8 mouse cellular contexts compared by ENCODE assay signal in the genomic region with DNA sequence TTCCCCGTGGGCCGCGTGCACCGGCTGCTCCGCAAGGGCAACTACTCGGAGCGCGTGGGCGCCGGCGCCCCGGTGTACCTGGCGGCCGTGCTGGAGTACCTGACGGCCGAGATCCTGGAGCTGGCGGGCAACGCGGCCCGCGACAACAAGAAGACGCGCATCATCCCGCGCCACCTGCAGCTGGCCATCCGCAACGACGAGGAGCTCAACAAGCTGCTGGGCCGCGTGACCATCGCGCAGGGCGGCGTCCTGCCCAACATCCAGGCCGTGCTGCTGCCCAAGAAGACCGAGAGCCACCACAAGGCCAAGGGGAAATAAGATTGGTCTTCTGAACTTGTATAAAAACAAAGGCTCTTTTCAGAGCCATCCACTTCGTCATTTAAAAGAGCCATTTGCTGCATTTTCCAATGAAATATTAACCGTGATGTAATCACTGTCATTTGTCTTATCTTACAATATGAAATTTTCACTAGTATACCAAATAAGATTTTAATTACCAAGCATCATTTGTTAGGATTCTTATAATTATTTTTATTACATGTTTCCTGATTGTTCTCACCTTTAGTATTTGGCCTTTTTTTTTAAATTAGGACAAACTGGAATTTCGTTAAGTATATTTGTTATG. TPM values are rescaled to one million over a fixed set of nuclear protein-coding genes. Genes with fewer than 3 reads are reported as not detected.
DNase-seq lines count a peak whose midpoint lies in the region; ATAC-seq and TF ChIP-seq lines count a peak whose summit lies in the region.
"Not testable (repeated sequence)": the region's sequence is repeated elsewhere in the genome, so short reads cannot be mapped to it uniquely, and the experiment has no call there.

No protein-coding gene starts in this region.

- DNase-seq in c-Kit-positive CD71-positive TER-119-positive erythroid progenitor cells, embryonic 14.5 days (ENCODE audit: low spot score), result peak; percentile 60
- not testable (repeated sequence) for DNase-seq in heart, postnatal 0 days (ENCODE audit: low spot score); liver, embryonic 13.5 days; spleen, adult 2 months (ENCODE audit: low read depth in 1 of 2, low spot score in 2 of 2)
- DNase-seq in midbrain, embryonic 14.5 days, result peak; percentile 37

- TF ChIP-seq CTCF in E14TG2a.4 (conservative IDR thresholded peaks at IDR 0.05; ENCODE audit: low read length); heart, postnatal 0 days (IDR thresholded peaks at IDR 0.05; ENCODE audit: low read depth); spleen, adult 2 months (IDR thresholded peaks at IDR 0.05; ENCODE audit: extremely low read depth, insufficient read depth, insufficient read length, insufficient replicate concordance): not testable (repeated sequence)

- not testable (repeated sequence) for TF ChIP-seq POLR2A in spleen, adult 2 months (IDR thresholded peaks at IDR 0.05; ENCODE audit: low read depth, low read length)

- H3K9ac ChIP-seq in forebrain, embryonic 13.5 days, result peak overlapping the region; percentile 65
- not testable (repeated sequence) for H3K9ac ChIP-seq in heart, postnatal 0 days (replicated peaks; ENCODE audit: low read depth, low read length); midbrain, embryonic 14.5 days (replicated peaks; ENCODE audit: low read length)
- H3K9ac ChIP-seq in kidney, embryonic 14.5 days (ENCODE audit: low read depth, low read length), result peak overlapping the region; percentile 82
- H3K9ac ChIP-seq in liver, embryonic 13.5 days, result peak overlapping the region; percentile 83

- peaks cover 24% of the 10 kb centered on the region for H3K4me1 ChIP-seq in E14TG2a.4 (replicated peaks; ENCODE audit: low read depth, low read length)
- H3K4me1 ChIP-seq in forebrain, embryonic 13.5 days, result peaks cover 37% of the 10 kb centered on the region
- peaks cover 16% of the 10 kb centered on the region; the same call in 1 of the 2 replicates for H3K4me1 ChIP-seq in heart, postnatal 0 days (ENCODE audit: control insufficient read depth, insufficient read depth)
- H3K4me1 ChIP-seq in kidney, embryonic 14.5 days (ENCODE audit: control insufficient read depth, insufficient read depth, low read length); spleen, adult 2 months (ENCODE audit: control insufficient read depth, insufficient read depth, insufficient read length): not testable (repeated sequence)
- peaks cover 45% of the 10 kb centered on the region for H3K4me1 ChIP-seq in liver, embryonic 13.5 days (replicated peaks)
- peaks cover 35% of the 10 kb centered on the region for H3K4me1 ChIP-seq in midbrain, embryonic 14.5 days (ENCODE audit: control insufficient read depth, insufficient read depth, low read length)

- not testable (repeated sequence) for H3K27me3 ChIP-seq in E14TG2a.4 (ENCODE audit: insufficient read depth, low read length); forebrain, embryonic 13.5 days; heart, postnatal 0 days (ENCODE audit: control insufficient read depth, insufficient read depth, low read length); kidney, embryonic 14.5 days (ENCODE audit: control insufficient read depth, insufficient read depth, low read length); liver, embryonic 13.5 days; midbrain, embryonic 14.5 days (ENCODE audit: control insufficient read depth, insufficient read depth, low read length); spleen, adult 2 months (ENCODE audit: control insufficient read depth, insufficient read depth, low read length)

- H3K27ac ChIP-seq in forebrain, embryonic 13.5 days, result peak overlapping the region; percentile 97
- H3K27ac ChIP-seq in heart, postnatal 0 days (ENCODE audit: low read depth), result peak overlapping the region; percentile 71; the same call in 1 of the 2 replicates
- H3K27ac ChIP-seq in kidney, embryonic 14.5 days (ENCODE audit: low read depth, low read length), result peak overlapping the region; percentile 94
- H3K27ac ChIP-seq in liver, embryonic 13.5 days, result peak overlapping the region; percentile 97
- peak overlapping the region; percentile 76 for H3K27ac ChIP-seq in midbrain, embryonic 14.5 days (replicated peaks; ENCODE audit: low read depth, low read length)
- peak overlapping the region; percentile 80 for H3K27ac ChIP-seq in spleen, adult 2 months (ENCODE audit: insufficient read depth, low read length)

- not testable (repeated sequence) for H3K36me3 ChIP-seq in E14TG2a.4 (ENCODE audit: insufficient read depth, low read length); forebrain, embryonic 13.5 days (ENCODE audit: poor library complexity, severe bottlenecking); heart, postnatal 0 days (replicated peaks; ENCODE audit: control insufficient read depth, insufficient read depth, low read length); kidney, embryonic 14.5 days (ENCODE audit: control insufficient read depth, insufficient read depth, low read length); liver, embryonic 13.5 days; midbrain, embryonic 14.5 days (ENCODE audit: control insufficient read depth, insufficient read depth, low read length); spleen, adult 2 months (ENCODE audit: control insufficient read depth, insufficient read depth, low read length)

- 0% methylated on average over 12 of the region's 39 CpGs for WGBS in forebrain, embryonic 13.5 days
- 10% methylated on average over 5 of the region's 39 CpGs for WGBS in heart, postnatal 0 days
- WGBS in kidney, embryonic 14.5 days, result 4% methylated on average over 7 of the region's 39 CpGs
- WGBS in liver, embryonic 13.5 days (ENCODE audit: insufficient replicate concordance), result under 1% methylated on average over 11 of the region's 39 CpGs
- 0% methylated on average over 5 of the region's 39 CpGs for whole genome bisulfite sequencing in midbrain, embryonic 14.5 days
- WGBS in spleen, adult 2 months, result under 1% methylated on average over 12 of the region's 39 CpGs

- not testable (repeated sequence) for ATAC-seq in forebrain, embryonic 13.5 days; heart, postnatal 0 days (ENCODE audit: insufficient read depth, low read depth); kidney, embryonic 14.5 days (ENCODE audit: low FRiP score, low TSS enrichment); liver, embryonic 13.5 days (ENCODE audit: low read depth)
- ATAC-seq in midbrain, embryonic 14.5 days (ENCODE audit: low FRiP score, low TSS enrichment), result 0 out of 2 replicates have a peak, but pooled peaks have one; percentile 0

- not testable (repeated sequence) for TF ChIP-seq EP300 in heart, postnatal 0 days (IDR thresholded peaks at IDR 0.05; ENCODE audit: low read depth)

- peak overlapping the region; percentile 78 for H3K4me3 ChIP-seq in E14TG2a.4 (replicated peaks; ENCODE audit: low read length)
- H3K4me3 ChIP-seq in forebrain, embryonic 13.5 days, result peak overlapping the region; percentile 51
- peak overlapping the region; percentile 51 for H3K4me3 ChIP-seq in heart, postnatal 0 days (ENCODE audit: low read depth, low read length)
- peak overlapping the region; percentile 54 for H3K4me3 ChIP-seq in kidney, embryonic 14.5 days (ENCODE audit: low read length)
- peak overlapping the region; percentile 62 for H3K4me3 ChIP-seq in liver, embryonic 13.5 days (replicated peaks)
- H3K4me3 ChIP-seq in midbrain, embryonic 14.5 days (replicated peaks; ENCODE audit: low read depth, low read length), result peak overlapping the region; percentile 36
- not testable (repeated sequence) for H3K4me3 ChIP-seq in spleen, adult 2 months (ENCODE audit: extremely low read depth, insufficient read depth, insufficient read length)

- H3K9me3 ChIP-seq in E14TG2a.4 (ENCODE audit: low read length); forebrain, embryonic 13.5 days (replicated peaks); heart, postnatal 0 days (replicated peaks; ENCODE audit: control insufficient read depth, low read length); kidney, embryonic 14.5 days (ENCODE audit: control insufficient read depth, low read length); liver, embryonic 13.5 days (replicated peaks); midbrain, embryonic 14.5 days (ENCODE audit: control insufficient read depth, low read length): not testable (repeated sequence)

- H3K4me2 ChIP-seq in forebrain, embryonic 13.5 days, result peak overlapping the region; percentile 75
- H3K4me2 ChIP-seq in heart, postnatal 0 days (ENCODE audit: low read depth, low read length), result peak overlapping the region; percentile 53; the same call in 1 of the 2 replicates
- H3K4me2 ChIP-seq in kidney, embryonic 14.5 days (replicated peaks; ENCODE audit: low read depth, low read length), result peak overlapping the region; percentile 46
- peak overlapping the region; percentile 59 for H3K4me2 ChIP-seq in liver, embryonic 13.5 days
- peak overlapping the region; percentile 59 for H3K4me2 ChIP-seq in midbrain, embryonic 14.5 days (ENCODE audit: low read length)

RNA-seq across cellular contexts. Expression of a gene that starts 0.5 kb away (rescaled TPM):
- polyA plus RNA-seq in forebrain, embryonic 13.5 days (2015; fragmentation: Nextera tagmentation; extraction: Ambion mirVana), result 3.8 and 4.8 TPM in 2 replicates
- 568 and 769 TPM in 2 replicates for total RNA-seq in heart, postnatal 0 days (2014; rRNA removed; ENCODE audit: low replicate concordance)
- 0.27 and 1.8 TPM in 2 replicates for polyA plus RNA-seq in heart, postnatal 0 days (2015; fragmentation: Nextera tagmentation; extraction: Ambion mirVana)
- 2.9 and 5.3 TPM in 2 replicates for polyA plus RNA-seq in kidney, embryonic 14.5 days (2014; fragmentation: Nextera tagmentation; extraction: Ambion mirVana)
- polyA plus RNA-seq in liver, embryonic 13.5 days (2015; fragmentation: Nextera tagmentation; extraction: Ambion mirVana), result 1.2 and 4.3 TPM in 2 replicates
- 2.1 and 2.2 TPM in 2 replicates for polyA plus RNA-seq in midbrain, embryonic 14.5 days (2014; fragmentation: Nextera tagmentation; extraction: Ambion mirVana)
- polyA plus RNA-seq in spleen, adult 2 months (2012; rRNA removed), result 12.2 and 23.2 TPM in 2 replicates

RNA-seq across cellular contexts. Expression of a gene that starts 0.7 kb away (rescaled TPM):
- polyA plus RNA-seq in forebrain, embryonic 13.5 days (2015; fragmentation: Nextera tagmentation; extraction: Ambion mirVana), result 10.3 and 11.2 TPM in 2 replicates
- 603 and 951 TPM in 2 replicates for total RNA-seq in heart, postnatal 0 days (2014; rRNA removed; ENCODE audit: low replicate concordance)
- polyA plus RNA-seq in heart, postnatal 0 days (2015; fragmentation: Nextera tagmentation; extraction: Ambion mirVana), result 1.3 and 1.6 TPM in 2 replicates
- polyA plus RNA-seq in kidney, embryonic 14.5 days (2014; fragmentation: Nextera tagmentation; extraction: Ambion mirVana), result 6.7 and 10.8 TPM in 2 replicates
- 5.0 and 12.7 TPM in 2 replicates for polyA plus RNA-seq in liver, embryonic 13.5 days (2015; fragmentation: Nextera tagmentation; extraction: Ambion mirVana)
- polyA plus RNA-seq in midbrain, embryonic 14.5 days (2014; fragmentation: Nextera tagmentation; extraction: Ambion mirVana), result 1.5 and 2.7 TPM in 2 replicates
- 26.2 and 28.3 TPM in 2 replicates for polyA plus RNA-seq in spleen, adult 2 months (2012; rRNA removed)

RNA-seq across cellular contexts. Expression of a gene that starts 0.9 kb away (rescaled TPM):
- 8.8 TPM in 2 replicates for polyA plus RNA-seq in forebrain, embryonic 13.5 days (2015; fragmentation: Nextera tagmentation; extraction: Ambion mirVana)
- total RNA-seq in heart, postnatal 0 days (2014; rRNA removed; ENCODE audit: low replicate concordance), result 116 and 155 TPM in 2 replicates
- polyA plus RNA-seq in heart, postnatal 0 days (2015; fragmentation: Nextera tagmentation; extraction: Ambion mirVana), result 1.2 and 1.8 TPM in 2 replicates
- 12.0 and 14.7 TPM in 2 replicates for polyA plus RNA-seq in kidney, embryonic 14.5 days (2014; fragmentation: Nextera tagmentation; extraction: Ambion mirVana)
- polyA plus RNA-seq in liver, embryonic 13.5 days (2015; fragmentation: Nextera tagmentation; extraction: Ambion mirVana), result 5.9 and 7.2 TPM in 2 replicates
- polyA plus RNA-seq in midbrain, embryonic 14.5 days (2014; fragmentation: Nextera tagmentation; extraction: Ambion mirVana), result 1.6 and 2.0 TPM in 2 replicates
- 20.9 and 27.9 TPM in 2 replicates for polyA plus RNA-seq in spleen, adult 2 months (2012; rRNA removed)

RNA-seq across cellular contexts. Expression of a gene that starts 3.5 kb away (rescaled TPM):
- 8.9 and 11.5 TPM in 2 replicates for polyA plus RNA-seq in forebrain, embryonic 13.5 days (2015; fragmentation: Nextera tagmentation; extraction: Ambion mirVana)
- 1,110 and 1,666 TPM in 2 replicates for total RNA-seq in heart, postnatal 0 days (2014; rRNA removed; ENCODE audit: low replicate concordance)
- polyA plus RNA-seq in heart, postnatal 0 days (2015; fragmentation: Nextera tagmentation; extraction: Ambion mirVana), result 2.5 and 4.3 TPM in 2 replicates
- polyA plus RNA-seq in kidney, embryonic 14.5 days (2014; fragmentation: Nextera tagmentation; extraction: Ambion mirVana), result 7.9 and 12.9 TPM in 2 replicates
- 6.5 and 14.1 TPM in 2 replicates for polyA plus RNA-seq in liver, embryonic 13.5 days (2015; fragmentation: Nextera tagmentation; extraction: Ambion mirVana)
- polyA plus RNA-seq in midbrain, embryonic 14.5 days (2014; fragmentation: Nextera tagmentation; extraction: Ambion mirVana), result 1.4 and 2.6 TPM in 2 replicates
- polyA plus RNA-seq in spleen, adult 2 months (2012; rRNA removed), result 57.5 and 66.9 TPM in 2 replicates

RNA-seq across cellular contexts. Expression of a gene that starts 3.6 kb away (rescaled TPM):
- polyA plus RNA-seq in forebrain, embryonic 13.5 days (2015; fragmentation: Nextera tagmentation; extraction: Ambion mirVana), result 120 and 139 TPM in 2 replicates
- 171 and 312 TPM in 2 replicates for total RNA-seq in heart, postnatal 0 days (2014; rRNA removed; ENCODE audit: low replicate concordance)
- 12.1 and 14.3 TPM in 2 replicates for polyA plus RNA-seq in heart, postnatal 0 days (2015; fragmentation: Nextera tagmentation; extraction: Ambion mirVana)
- polyA plus RNA-seq in kidney, embryonic 14.5 days (2014; fragmentation: Nextera tagmentation; extraction: Ambion mirVana), result 114 and 155 TPM in 2 replicates
- 95.0 and 121 TPM in 2 replicates for polyA plus RNA-seq in liver, embryonic 13.5 days (2015; fragmentation: Nextera tagmentation; extraction: Ambion mirVana)
- polyA plus RNA-seq in midbrain, embryonic 14.5 days (2014; fragmentation: Nextera tagmentation; extraction: Ambion mirVana), result 30.2 and 34.0 TPM in 2 replicates
- 15.5 and 23.4 TPM in 2 replicates for polyA plus RNA-seq in spleen, adult 2 months (2012; rRNA removed)
